Mouse (Mus musculus) liver, adult 2 months (tissue): Measurements from ENCODE around the gene B4galt2.

Experiments
- CTCF ChIP-seq: fragments of 200-500 bp; IDR thresholded peaks from 2 replicates; pipeline ENCODE4 v1.5.1; 2011; ENCODE audit warnings: low read depth, low read length, control low read depth
- POLR2A ChIP-seq: fragments of 200-500 bp; IDR thresholded peaks from 2 replicates; pipeline ENCODE4 v1.6.1; 2011; ENCODE audit warnings: low read length, control low read depth; ENCODE audit not compliant: insufficient read depth; ENCODE audit errors: extremely low read depth

- TF ChIP-seq CTCF, result no peak
- TF ChIP-seq POLR2A, result no peak
Measured at GRCm38 (mm10) chr4:117831499-117831898, 51.8 kb downstream of the B4galt2 start.
